Mouse (Mus musculus) small intestine, adult 2 months (tissue): Measurements from ENCODE around the gene Gal3st2.

Experiments
- CTCF ChIP-seq: fragments of 200-500 bp; IDR thresholded peaks from 2 replicates; pipeline ENCODE4 v1.5.1; 2012; ENCODE audit warnings: low read depth, mild to moderate bottlenecking, control low read depth, inconsistent platforms, low read length, moderate library complexity, mixed read lengths; ENCODE audit not compliant: insufficient replicate concordance, insufficient read length; ENCODE audit errors: extremely low read depth
- POLR2A ChIP-seq: fragments of 200-500 bp; IDR thresholded peaks from 2 replicates; pipeline ENCODE4 v1.6.1; 2012; ENCODE audit warnings: low read depth, mild to moderate bottlenecking, control low read depth, inconsistent platforms, low read length, moderate library complexity

GRCm38 (mm10) chr1:93857991-93858390, 3.1 kb upstream of the Gal3st2 start:
- TF ChIP-seq POLR2A (no peak), CTCF (no peak)
